Comparison of ENCODE assay signal across 7 mouse cellular contexts in genomic region chr13:28952576-28953571, GRCm38 (mm10). TPM values are rescaled to one million over a fixed set of nuclear protein-coding genes. Genes with fewer than 3 reads are reported as not detected.
A peak's percentile ranks its signal among the peaks of the same experiment; 100 is the strongest.
DNase-seq lines count a peak whose midpoint lies in the region; TF ChIP-seq lines count a peak whose summit lies in the region.

No protein-coding gene starts in this region.

- no peaks in the 10 kb centered on the region for H3K36me3 ChIP-seq in megakaryocyte, embryonic 14.5 days (replicated peaks; ENCODE audit: low read length)

- intact Hi-C loops in left cerebral cortex, postnatal 14 days (cut with DNase I): loop anchor here (5.0 to 10.0 kb wide), 2 partner anchors 236 to 812 kb away; no protein-coding TSS in a partner anchor

- no peaks in the 10 kb centered on the region for H3K9me3 ChIP-seq in megakaryocyte, embryonic 14.5 days

- 0 out of 2 replicates have a peak, but pooled peaks cover 1% of the 10 kb centered on the region for H3K4me1 ChIP-seq in cortical plate, adult 2 months (ENCODE audit: control insufficient read depth, insufficient read depth, low read length)
- peaks cover 49% of the 10 kb centered on the region for H3K4me1 ChIP-seq in megakaryocyte, embryonic 14.5 days

- peak overlapping the region; percentile 50 for H3K4me3 ChIP-seq in cortical plate, adult 2 months (ENCODE audit: insufficient read depth, low read length)
- peak overlapping the region; percentile 92 for H3K4me3 ChIP-seq in megakaryocyte, embryonic 14.5 days (replicated peaks)

- DNase-seq in adrenal gland, adult 2 months: peak; percentile 88
- peak; percentile 43 for DNase-seq in gastrocnemius, postnatal 25 days
- peak; percentile 52 for DNase-seq in induced T-regulatory cell, adult 2 months (ENCODE audit: low read depth)
- peak; percentile 66 to 72 for DNase-seq in left cerebral cortex, postnatal 14 days (ENCODE audit: low spot score in 2 of 2)
- DNase-seq in spleen, adult 18-20 months: peak; percentile 15 to 39

- TF ChIP-seq CTCF in cortical plate, adult 2 months (IDR thresholded peaks at IDR 0.05; ENCODE audit: extremely low read depth, insufficient read depth, low read length): no peak

- peaks cover 48% of the 10 kb centered on the region for H3K27me3 ChIP-seq in megakaryocyte, embryonic 14.5 days (replicated peaks)

- peak overlapping the region; percentile 99 for H3K27ac ChIP-seq in cortical plate, adult 2 months (ENCODE audit: insufficient read depth, low read length)

- TF ChIP-seq POLR2A in cortical plate, adult 2 months (IDR thresholded peaks at IDR 0.05; ENCODE audit: extremely low read depth, insufficient read depth, low read length): peak; percentile 24; the same call in 1 of the 2 replicates

RNA-seq across cellular contexts. Expression of gene Sox4, which starts 0.6 kb away (rescaled TPM):
- total RNA-seq in adrenal gland, adult 2 months (2021): 10 to 100 TPM; 14.3 to 27.9 TPM
- polyA plus RNA-seq in adrenal gland, adult 2 months (2012; rRNA removed): 39.9 and 45.9 TPM in 2 replicates
- polyA plus RNA-seq in cortical plate, adult 2 months (2012; rRNA removed): 11.2 and 12.0 TPM in 2 replicates
- total RNA-seq in gastrocnemius, postnatal 25 days (2021): 1 to 10 TPM; 4.8 to 5.3 TPM
- 10 to 100 TPM; 33.1 to 43.8 TPM for total RNA-seq in left cerebral cortex, postnatal 14 days (2021)
- polyA plus RNA-seq in megakaryocyte, embryonic 14.5 days (2012; ENCODE audit: insufficient read depth, low replicate concordance): 18.8 and 21.8 TPM in 2 replicates

Comparison
In these comparisons a context has a peak if more than half of its experiments do, and no peak if none do; other contexts are left out.
1. Peak in every context shown above with its lines: DNase-seq, H3K4me3 ChIP-seq and H3K27ac ChIP-seq.
2. DNase-seq: peak in every context shown above with its lines; median percentile 88 in adrenal gland, adult 2 months; 69 in left cerebral cortex, postnatal 14 days; 52 in induced T-regulatory cell, adult 2 months; 43 in gastrocnemius, postnatal 25 days; 27 in spleen, adult 18-20 months.